Mouse (Mus musculus) cortical plate, adult 2 months (tissue): ENCODE measurements around the gene Ppp2r2c. TPM values are rescaled to one million over a fixed set of nuclear protein-coding genes. Genes with fewer than 3 reads are reported as not detected.

Experiments used
- H3K27ac ChIP-seq: fragments of 200-500 bp; 2 replicates; pipeline ENCODE4 v1.5.1; 2012; ENCODE audit warnings: low read length, control low read depth, inconsistent platforms; ENCODE audit not compliant: insufficient read depth
- H3K4me1 ChIP-seq: fragments of 200-500 bp; 2 replicates; pipeline ENCODE4 v1.6.1; 2011; ENCODE audit warnings: low read length; ENCODE audit not compliant: control insufficient read depth, insufficient read depth
- H3K4me3 ChIP-seq: fragments of 200-500 bp; 2 replicates; pipeline ENCODE4 v1.5.1; 2011; ENCODE audit warnings: mild to moderate bottlenecking, low read length, control low read depth; ENCODE audit not compliant: insufficient read depth
- CTCF ChIP-seq: fragments of 200-500 bp; IDR thresholded peaks from 2 replicates; pipeline ENCODE4 v1.5.1; 2011; ENCODE audit warnings: mild to moderate bottlenecking, control low read depth, low read length; ENCODE audit not compliant: insufficient read depth; ENCODE audit errors: extremely low read depth
- POLR2A ChIP-seq: fragments of 200-500 bp; IDR thresholded peaks from 2 replicates; pipeline ENCODE4 v1.6.1; 2011; ENCODE audit warnings: mild to moderate bottlenecking, low read length, control low read depth; ENCODE audit not compliant: insufficient read depth; ENCODE audit errors: extremely low read depth
- polyA plus RNA-seq: library from polyadenylated mRNA; depleted of rRNA; stranded (reverse); fragments of >200 nt; gene quantifications from 2 replicates; pipeline ENCODE4 v1.2.3, GENCODE M21; 2012; rRNA removed

The Ppp2r2c gene
- polyA plus RNA-seq, 1 experiment: 442 TPM

- peaks cover 4% of the 10 kb centered on the region for H3K4me1 ChIP-seq
- H3K27ac ChIP-seq: no peak within 1 kb of the TSS
- H3K4me3 ChIP-seq: peak within 1 kb of the TSS; percentile 69
- no peak for TF ChIP-seq CTCF
- peak; percentile 59; the same call in 1 of the 2 replicates for TF ChIP-seq POLR2A
Measured at GRCm38 (mm10) chr5:36988781-36989624, 120.7 kb downstream of the Ppp2r2c start, which contains the start of gene Wfs1. Gene Wfs1 (minus strand): TSS chr5:36989205.

DNA sequence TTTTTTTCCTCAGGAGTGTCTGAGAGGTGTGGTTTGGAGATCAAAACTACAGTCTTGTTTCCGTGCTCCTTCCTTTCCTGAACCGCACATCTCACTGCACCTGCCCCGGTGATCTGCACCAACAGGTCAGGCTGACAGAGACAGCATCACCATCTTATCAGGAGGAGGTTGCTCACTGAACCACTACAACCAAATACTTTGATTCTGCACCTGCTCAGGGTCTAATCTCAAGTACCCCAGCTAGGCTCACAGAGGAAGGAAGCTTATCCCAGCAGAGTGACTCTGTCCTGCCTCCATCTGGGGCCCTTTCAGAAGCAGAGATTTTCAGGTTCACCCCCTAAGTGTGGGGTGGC is 121.3 kb downstream of the Ppp2r2c start:
- no peak for TF ChIP-seq CTCF
- no peak for TF ChIP-seq POLR2A
- Histone ChIP-seq H3K27ac (no peak overlapping the region), H3K4me1 (peaks cover 4% of the 10 kb centered on the region), H3K4me3 (peak overlapping the region; percentile 69; the same call in 1 of the 2 replicates)

DNA sequence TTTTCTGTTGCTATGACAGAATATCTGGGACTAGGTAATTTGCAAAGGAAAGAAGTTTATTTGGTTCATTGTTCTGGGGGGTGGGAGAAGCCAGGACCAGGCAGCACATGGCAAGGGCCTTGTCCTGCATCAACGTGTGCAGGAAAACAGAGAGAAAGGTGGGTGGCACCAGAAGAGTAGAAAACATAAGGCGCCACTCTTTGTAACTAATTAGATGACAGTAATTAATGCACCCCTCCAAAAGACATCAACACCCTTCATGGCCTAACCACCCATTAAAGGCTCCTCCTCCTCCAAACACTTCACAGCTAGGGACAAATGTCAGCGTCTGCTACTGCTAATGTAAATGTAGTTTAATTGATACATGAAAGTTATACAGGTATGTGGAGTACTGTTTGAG is 121.9 kb downstream of the Ppp2r2c start:
- no peak overlapping the region for H3K27ac ChIP-seq
- peaks cover 4% of the 10 kb centered on the region for H3K4me1 ChIP-seq
- no peak for TF ChIP-seq CTCF
- no peak for TF ChIP-seq POLR2A
- no peak overlapping the region for H3K4me3 ChIP-seq

DNA sequence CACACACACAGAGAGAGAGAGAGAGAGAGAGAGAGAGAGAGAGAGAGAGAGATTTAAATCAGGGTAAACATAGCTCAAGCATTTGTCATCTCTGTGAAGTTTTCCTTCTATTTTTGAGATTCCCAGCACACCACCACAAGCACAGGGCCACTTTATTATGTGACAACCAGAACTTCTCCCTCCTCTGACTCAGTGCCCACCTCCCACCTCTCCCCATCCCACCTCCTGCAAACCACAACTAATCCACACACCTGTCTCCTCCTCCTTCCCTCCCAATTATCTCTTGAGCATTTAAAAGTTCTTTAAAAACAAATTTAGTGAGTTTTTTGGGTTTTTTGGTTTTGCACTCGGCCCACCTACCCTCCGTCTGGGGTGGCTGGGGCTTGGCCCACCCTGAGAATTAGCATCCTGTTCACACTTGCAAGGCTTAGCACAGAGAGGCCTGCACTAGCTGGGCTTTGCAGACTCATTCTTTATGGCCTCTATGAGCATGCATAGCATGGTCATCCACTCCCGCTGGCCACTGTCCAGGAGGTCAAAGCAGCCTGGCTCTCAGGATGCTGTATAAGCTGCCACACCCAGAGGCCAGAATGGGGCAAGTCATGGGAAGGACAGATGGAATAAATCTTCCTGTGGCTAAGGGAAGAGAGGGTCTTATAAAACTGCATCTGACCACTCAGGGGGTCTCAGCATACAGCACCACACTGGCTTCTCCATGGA is 122.5 kb downstream of the Ppp2r2c start:
- H3K27ac ChIP-seq: no peak overlapping the region
- TF ChIP-seq POLR2A (no peak), CTCF (no peak)
- no peak overlapping the region for H3K4me3 ChIP-seq
- peaks cover 4% of the 10 kb centered on the region for H3K4me1 ChIP-seq

GRCm38 (mm10) chr5:36996410-36996809 is 128.1 kb downstream of the Ppp2r2c start:
- Histone ChIP-seq H3K4me1 (no peaks in the 10 kb centered on the region), H3K4me3 (no peak overlapping the region), H3K27ac (no peak overlapping the region)
- TF ChIP-seq POLR2A (no peak), CTCF (no peak)

DNA sequence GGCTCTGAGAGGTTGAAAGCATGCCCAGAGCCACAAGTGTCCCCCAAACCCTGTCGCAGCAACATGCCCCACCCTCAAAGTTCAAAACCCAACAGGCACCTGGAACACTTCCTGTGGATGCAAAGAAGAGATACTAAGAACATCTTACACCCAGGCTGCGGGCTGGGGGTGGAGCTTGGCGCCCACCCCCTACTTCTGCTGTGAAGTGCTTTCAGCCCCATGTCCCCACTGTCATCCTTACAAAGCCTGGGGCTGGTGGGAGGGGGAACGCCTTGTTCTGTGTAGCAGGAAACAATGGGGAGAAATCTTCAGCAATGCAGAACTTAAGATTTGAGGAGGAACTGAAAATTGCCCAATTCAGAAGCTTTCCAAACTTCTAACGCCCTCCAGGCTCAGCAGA is 129.7 kb downstream of the Ppp2r2c start:
- no peak overlapping the region for H3K4me3 ChIP-seq
- no peak for TF ChIP-seq POLR2A
- TF ChIP-seq CTCF: no peak
- no peak overlapping the region for H3K27ac ChIP-seq
- no peaks in the 10 kb centered on the region for H3K4me1 ChIP-seq

DNA sequence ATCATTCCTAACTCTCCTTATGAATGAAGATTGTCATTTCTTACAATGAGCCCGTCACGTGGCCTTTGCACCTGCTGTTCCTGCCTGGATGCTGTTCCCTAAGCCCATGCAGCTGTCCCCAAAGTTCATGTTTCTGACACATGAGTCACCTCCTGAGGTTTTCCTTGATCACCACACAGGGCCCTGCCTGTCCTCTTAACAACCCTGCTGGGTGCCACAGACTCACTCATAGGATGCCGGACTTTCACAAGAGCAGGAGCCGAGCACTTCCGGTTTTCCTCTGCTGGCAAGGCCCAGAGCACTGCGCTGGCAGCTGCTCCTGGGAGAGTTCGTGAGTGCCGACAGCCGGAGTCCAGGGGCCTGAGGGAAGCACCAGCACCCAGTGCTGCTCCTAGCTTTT is 132.7 kb downstream of the Ppp2r2c start:
- H3K27ac ChIP-seq: no peak overlapping the region
- TF ChIP-seq CTCF: no peak
- TF ChIP-seq POLR2A: no peak
- no peaks in the 10 kb centered on the region for H3K4me1 ChIP-seq
- no peak overlapping the region for H3K4me3 ChIP-seq

DNA sequence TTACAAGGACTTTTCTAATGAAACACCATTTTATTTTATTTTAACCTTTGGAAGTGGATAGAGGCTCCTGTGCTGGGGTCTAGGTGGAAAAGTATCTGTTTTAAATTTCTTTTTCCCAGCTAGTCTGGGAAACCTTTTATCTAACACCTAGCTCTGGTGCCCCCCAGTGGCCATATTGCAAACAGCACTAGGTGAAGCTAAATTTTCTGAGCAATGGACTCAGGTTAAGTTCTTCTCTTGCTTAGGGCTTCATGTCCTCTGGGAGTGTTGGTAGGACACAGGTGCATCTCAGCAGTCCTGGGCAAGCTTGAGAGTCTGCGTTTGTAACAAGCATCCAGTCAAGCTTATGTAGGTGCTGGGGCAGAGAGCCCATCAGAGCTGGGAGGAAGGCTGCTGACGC is 133.7 kb downstream of the Ppp2r2c start:
- peak; percentile 74 for TF ChIP-seq CTCF
- TF ChIP-seq POLR2A: no peak
- no peak overlapping the region for H3K4me3 ChIP-seq
- H3K27ac ChIP-seq: no peak overlapping the region
- no peaks in the 10 kb centered on the region for H3K4me1 ChIP-seq

Other genes starting within 250 kb of the Ppp2r2c start
- 50.8 TPM in 2 replicates for gene D5Ertd579e, start 172.5 kb upstream of the Ppp2r2c start, polyA plus RNA-seq
- gene Bloc1s4, start 119.9 kb upstream of the Ppp2r2c start, polyA plus RNA-seq: 22.2 and 22.7 TPM in 2 replicates
- 302 and 325 TPM in 2 replicates for gene Mrfap1, start 71.7 kb upstream of the Ppp2r2c start, polyA plus RNA-seq
- 33.7 and 35.3 TPM in 2 replicates for gene Man2b2, start 37.9 kb upstream of the Ppp2r2c start, polyA plus RNA-seq
- gene Wfs1, start 120.7 kb downstream of the Ppp2r2c start, polyA plus RNA-seq: 39.5 and 46.2 TPM in 2 replicates
- 18.4 and 20.1 TPM in 2 replicates for gene Gm1043, start 216.9 kb downstream of the Ppp2r2c start, polyA plus RNA-seq